Mouse (Mus musculus): Measurements from ENCODE around the gene Hoxb5.

Gene Hoxb5

GRCm38 (mm10) chr11:96319910-96320309, 16.8 kb downstream of the Hoxb5 start:
- DNase-seq = no peak

- DNase-seq = no peak
Observed at GRCm38 (mm10) chr11:96320688-96321087, 17.6 kb downstream of the Hoxb5 start.

DNA sequence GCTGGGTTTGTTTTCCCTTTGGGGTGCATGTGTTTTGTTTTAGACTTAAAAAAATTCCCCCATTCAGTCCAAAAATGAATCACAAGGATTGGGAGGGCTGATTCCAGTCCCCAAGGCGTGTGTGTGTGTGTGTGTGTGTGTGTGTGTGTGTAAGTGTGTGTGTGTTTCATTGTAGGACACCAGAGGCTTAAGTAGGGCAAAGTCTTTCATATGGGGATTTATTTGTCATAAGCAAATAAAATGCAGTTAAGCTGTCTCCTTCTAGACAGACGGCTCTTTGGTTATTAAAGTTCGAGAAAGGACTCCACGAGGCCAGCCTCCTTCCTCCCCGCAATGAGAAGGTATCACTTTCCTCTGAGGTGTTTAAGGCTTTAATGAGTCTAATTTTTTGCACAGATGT, 18.7 kb downstream of the Hoxb5 start:
- no peak for DNase-seq

DNA sequence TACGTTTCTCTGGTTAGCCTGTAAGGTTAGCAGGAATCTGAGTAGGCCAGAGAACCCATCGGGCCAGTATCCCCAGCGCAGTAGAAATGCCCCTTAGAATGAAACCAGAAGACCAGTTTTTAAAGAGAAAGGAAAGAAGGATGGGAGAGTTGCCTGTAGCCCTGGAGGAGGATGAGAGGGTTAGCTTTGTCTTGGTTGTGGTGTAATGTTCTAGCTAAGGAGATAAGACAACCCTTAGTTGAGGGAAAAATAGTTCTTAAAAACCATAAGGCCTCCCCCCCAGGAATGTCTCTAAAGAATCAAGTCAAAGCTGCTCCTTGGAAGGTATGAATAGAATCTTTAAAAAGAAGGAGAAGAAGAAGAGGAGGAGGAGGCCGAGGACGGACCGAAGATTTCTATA, 19.6 kb downstream of the Hoxb5 start:
- no peak for DNase-seq

GRCm38 (mm10) chr11:96323154-96323553, 20.0 kb downstream of the Hoxb5 start, which contains the start of gene Hoxb3:
Gene Hoxb3 (plus strand): TSS chr11:96323326.
- DNase-seq = no peak

DNA sequence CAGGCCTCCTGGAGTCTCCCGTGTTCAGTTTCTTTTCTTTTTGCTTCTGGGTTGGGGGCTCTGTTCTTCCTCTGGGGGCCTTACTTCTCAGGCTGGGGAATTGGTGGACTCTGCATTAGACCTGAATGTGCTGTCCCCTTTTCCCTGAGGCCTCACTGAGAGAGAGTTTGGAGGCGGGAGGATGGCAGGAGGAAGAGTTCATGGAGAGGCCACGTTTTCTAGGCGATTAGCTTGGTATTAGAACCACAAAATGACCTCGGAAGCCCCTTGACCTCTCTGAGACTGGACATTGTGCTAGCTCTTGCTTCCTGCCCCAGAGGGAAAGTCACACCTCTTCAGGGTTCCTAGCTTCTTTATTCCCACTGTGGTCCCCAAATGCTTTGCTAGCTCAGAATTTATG, 21.0 kb downstream of the Hoxb5 start:
- no peak for DNase-seq

- no peak for DNase-seq
Observed at GRCm38 (mm10) chr11:96324965-96325364, 21.8 kb downstream of the Hoxb5 start.

GRCm38 (mm10) chr11:96325747-96326212, 22.6 kb downstream of the Hoxb5 start:
- DNase-seq = no peak

GRCm38 (mm10) chr11:96326705-96327104, 23.6 kb downstream of the Hoxb5 start:
- no peak for DNase-seq

GRCm38 (mm10) chr11:96327122-96327521, 24.0 kb downstream of the Hoxb5 start:
- no peak for DNase-seq

GRCm38 (mm10) chr11:96327750-96328149, 24.6 kb downstream of the Hoxb5 start:
- DNase-seq = no peak

DNA sequence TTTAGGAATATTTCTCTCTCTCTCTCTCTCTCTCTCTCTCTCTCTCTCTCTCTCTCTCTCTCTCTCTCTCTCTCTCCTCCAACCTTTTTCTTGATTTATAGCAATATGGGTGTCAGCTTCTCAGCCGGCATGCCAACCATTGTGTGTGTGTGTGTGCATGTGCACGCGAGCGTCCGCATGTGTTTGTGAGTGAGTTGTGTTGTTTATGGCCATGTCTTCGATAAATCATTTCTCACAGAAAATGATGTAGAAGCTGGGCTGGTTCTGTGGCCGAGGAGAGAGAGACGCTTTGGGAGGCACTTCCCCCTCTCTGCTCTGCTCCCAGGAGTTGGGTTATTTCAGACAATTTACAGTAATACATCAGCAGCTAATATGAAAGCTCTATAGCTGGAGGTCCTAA, 25.5 kb downstream of the Hoxb5 start:
- no peak for DNase-seq

DNA sequence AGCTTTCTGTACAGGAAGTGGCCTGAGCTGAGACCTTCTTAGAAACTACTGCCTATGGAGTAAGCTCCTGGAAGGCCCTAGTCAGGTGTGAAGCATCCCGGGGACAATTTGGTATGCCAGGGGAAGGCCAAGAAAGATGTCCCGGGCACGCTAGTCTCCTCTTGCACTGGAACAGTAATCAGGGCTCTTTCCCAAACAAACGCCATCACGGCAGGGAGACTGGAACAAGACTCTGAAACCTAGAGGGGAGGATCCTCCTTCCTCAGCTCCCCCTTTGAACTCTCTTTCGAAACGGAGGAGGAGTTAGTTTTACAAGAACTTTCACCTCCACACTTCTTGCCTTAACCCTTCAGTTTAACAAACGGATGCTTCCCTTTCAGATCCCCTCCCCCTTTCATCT, 29.0 kb downstream of the Hoxb5 start:
- DNase-seq = no peak

DNA sequence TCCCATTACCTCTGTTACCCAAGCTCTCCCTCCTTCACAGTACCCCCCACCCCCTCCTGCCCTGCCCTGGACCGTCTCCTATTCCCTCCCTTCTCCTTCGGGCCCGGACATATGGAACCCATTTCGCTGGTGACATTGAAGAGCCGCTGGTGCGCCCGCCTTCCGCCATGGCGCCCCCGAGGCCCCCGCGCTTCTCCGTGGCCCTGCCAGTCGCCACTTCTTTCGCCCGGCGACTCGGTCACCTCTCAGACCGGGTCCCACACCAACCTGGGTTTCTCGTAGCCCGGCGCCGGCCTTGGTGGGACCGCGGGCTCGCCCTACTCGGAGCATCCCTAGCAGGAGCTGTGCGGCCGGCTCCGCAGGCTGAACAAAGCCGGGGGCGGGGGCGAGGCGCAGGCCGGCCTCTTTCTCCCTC, 29.5 kb downstream of the Hoxb5 start:
- no peak for DNase-seq

DNA sequence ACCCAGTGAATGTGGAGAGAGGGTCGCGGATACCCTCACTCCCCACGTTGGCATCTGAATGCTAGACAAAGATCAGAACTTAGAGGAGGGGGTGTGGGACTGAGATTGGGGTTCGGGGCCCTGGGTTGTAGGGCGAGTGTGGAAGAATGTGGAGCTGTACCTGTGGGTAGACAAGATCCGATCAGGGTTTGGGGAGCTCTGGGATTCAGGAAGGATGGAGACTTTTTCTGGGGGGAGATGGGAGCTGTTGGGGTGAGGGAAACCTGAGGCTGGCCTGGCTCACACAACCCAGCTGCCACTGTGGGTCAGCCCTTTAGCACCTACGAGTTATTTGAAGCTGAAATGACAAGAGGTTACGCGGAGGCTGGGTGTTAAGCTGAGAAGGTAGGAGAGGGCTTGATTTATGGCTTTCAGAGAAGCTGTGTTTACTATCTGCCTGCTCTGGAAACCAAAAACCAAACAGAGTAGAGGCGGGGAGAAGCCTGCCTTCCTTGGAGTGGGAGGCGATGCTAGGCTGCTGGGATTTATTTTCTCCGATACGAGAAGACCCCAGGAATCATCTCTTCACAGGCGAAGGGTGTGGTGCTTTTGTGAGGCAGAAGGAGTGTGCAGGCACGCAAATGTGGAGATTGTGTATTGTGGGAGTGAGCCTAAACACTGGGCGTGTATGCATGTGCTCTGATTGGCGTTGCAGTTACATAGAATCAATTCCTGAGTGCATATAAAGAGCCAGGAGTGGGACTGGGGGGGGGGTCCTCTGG, 30.3 kb downstream of the Hoxb5 start:
- DNase-seq = no peak

DNA sequence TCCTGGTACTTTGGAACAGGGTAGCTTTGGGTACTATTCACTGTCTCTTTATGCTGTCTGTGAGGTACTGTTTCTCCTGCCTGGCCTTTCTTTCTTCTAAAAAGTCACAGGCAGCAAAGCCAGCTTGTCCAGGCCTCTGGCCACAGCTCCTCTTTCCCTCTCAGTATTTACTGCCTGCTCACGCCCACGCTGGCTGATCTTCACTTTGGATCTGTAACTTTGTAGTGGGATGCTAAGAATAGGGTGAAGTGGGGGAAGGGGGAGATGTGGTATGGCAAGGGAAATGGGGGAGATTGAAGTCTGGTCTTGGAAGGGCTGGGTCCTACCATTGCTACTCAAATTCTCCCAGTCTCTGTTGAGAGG, 30.8 kb downstream of the Hoxb5 start:
- DNase-seq = no peak

DNA sequence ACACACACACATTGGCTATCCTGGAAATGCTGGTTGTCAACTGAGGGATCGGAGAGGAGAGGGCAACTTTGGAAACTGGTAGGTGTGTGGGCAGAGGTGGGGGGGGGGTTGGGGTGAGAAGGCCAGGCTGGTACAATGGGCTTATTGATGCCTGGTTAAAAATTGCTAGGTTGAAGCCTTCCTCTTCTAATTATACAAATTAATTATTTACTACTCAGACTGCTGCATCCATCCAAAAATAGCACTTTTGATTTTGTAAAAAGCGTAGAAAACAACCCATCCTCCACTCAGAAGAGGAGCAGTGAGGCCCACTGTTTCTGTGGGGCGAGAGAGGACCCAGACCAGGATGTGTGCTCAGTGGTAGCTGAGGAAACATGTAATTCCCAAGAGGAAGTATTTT, 31.9 kb downstream of the Hoxb5 start:
- no peak for DNase-seq

DNA sequence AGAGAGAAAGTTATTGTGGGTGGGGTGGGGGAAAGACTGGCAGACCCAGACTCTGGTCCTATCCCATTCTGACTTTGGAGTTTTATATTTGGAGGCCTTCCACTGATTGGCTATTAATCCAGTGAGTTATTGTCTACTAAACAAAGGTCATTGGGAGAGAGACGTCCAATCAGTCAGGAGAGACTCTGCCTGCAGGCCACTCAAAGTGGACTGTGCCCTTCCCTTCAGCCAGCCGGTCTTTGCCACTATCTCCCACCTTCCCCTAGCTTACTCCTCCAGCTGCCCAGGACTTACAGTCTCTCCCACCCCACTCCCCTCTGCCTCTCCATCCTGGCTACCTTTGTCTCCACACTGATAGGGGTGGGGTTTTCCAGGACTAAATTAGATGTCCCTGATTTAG, 33.5 kb downstream of the Hoxb5 start:
- no peak for DNase-seq

GRCm38 (mm10) chr11:96337026-96337425, 33.9 kb downstream of the Hoxb5 start:
- DNase-seq = no peak

GRCm38 (mm10) chr11:96338957-96339855, 36.1 kb downstream of the Hoxb5 start:
- DNase-seq = no peak

- no peak for DNase-seq
Observed at GRCm38 (mm10) chr11:96340698-96341365, 37.7 kb downstream of the Hoxb5 start.

DNA sequence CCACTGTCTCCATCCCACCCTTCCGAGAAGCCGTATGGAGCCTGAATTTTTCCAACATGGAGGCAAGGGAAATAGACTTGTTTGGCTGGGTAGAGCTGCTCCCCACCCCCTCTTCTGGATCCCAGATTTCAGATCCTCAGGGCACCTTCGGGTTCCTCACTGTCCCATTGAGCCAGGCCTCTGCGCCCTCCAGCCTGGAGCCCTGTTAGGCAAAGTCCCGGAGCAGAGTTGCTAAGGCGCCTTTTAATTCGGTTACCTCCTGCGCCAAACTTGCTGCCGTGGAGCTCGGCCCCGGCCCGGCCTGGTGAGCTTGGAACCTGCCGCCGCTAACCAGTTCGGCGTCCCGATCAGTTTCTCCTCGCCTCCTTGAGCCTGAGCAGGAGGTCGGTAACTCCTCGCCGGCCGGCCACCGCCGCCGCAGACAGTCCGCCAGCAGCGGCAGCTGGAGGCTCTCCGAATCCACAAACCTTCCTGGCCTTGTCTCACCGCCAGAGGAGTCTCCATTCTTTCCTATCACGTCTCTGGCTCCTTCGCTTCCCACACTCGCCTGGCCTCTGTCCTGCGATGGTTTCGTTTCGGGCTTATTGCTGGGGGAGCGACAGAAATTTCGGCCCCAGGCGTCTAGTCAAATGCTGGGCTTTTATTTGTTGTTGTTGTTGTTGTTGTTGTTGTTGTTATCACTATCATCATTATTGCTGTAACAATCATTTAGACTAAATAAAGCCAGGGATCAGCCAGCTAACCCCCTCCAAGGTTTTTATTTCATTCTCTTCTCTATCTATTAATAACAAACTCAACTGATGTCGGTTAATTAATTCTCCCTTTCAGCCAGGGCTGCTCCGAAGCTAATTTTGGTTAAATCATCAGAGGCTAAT, 38.8 kb downstream of the Hoxb5 start:
- DNase-seq = no peak

- DNase-seq = no peak
Observed at GRCm38 (mm10) chr11:96342576-96342930, 39.4 kb downstream of the Hoxb5 start.

Measured in cerebellum, adult 11 months (tissue).